Mouse (Mus musculus) T-helper 17 cell (primary cell): ENCODE measurements around the gene Akna.

Experiments
- in situ Hi-C, 2 experiments: fragments of 300-600 bp; cut with MboI, MseI; formaldehyde crosslinking; loops; 1 replicate in 1 of 2; 2 replicates in 1 of 2; pipeline ENCODE4 v1.15.1; 2025; ENCODE audit warnings: high pct_unique_total_duplicates in 2 of 2

The Akna gene

GRCm38 (mm10) chr4:63403040-63403959, at the start of gene Akna:
TSS of gene Akna (minus strand) at chr4:63403354.
- in situ Hi-C loops, result loop anchor here (5.0 to 10.0 kb wide), 2 partner anchors 94 to 452 kb away; partner anchors contain the start of gene Whrn (in 1 of the 2)

GRCm38 (mm10) chr4:63452555-63452954, 49.4 kb upstream of the Akna start:
- in situ Hi-C loops, result no loop called here

GRCm38 (mm10) chr4:63450551-63450950, 47.4 kb upstream of the Akna start:
- in situ Hi-C loops, result no loop called here

GRCm38 (mm10) chr4:63444362-63445066, 41.4 kb upstream of the Akna start:
- in situ Hi-C loops, result loop anchor here in 1 of 2 experiments (5.0 kb wide), 1 partner anchor 292 kb away; the partner anchor contains the start of gene Ambp

- in situ Hi-C loops, result no loop called here
These were observed 39.9 kb upstream of the Akna start for GRCm38 (mm10) chr4:63443101-63443500.

- in situ Hi-C loops, result no loop called here
These were observed 38.5 kb upstream of the Akna start for GRCm38 (mm10) chr4:63441616-63442015.

GRCm38 (mm10) chr4:63440262-63440661, 37.1 kb upstream of the Akna start:
- in situ Hi-C loops, result no loop called here

GRCm38 (mm10) chr4:63437968-63438367, 34.8 kb upstream of the Akna start:
- in situ Hi-C loops, result loop anchor here in 1 of 2 experiments (5.0 kb wide), 1 partner anchor 1236 kb away; no protein-coding TSS in a partner anchor

- in situ Hi-C loops, result loop anchor here in 1 of 2 experiments (5.0 kb wide), 1 partner anchor 1235 kb away; no protein-coding TSS in a partner anchor
These were observed 34.1 kb upstream of the Akna start for GRCm38 (mm10) chr4:63437119-63437815.

GRCm38 (mm10) chr4:63435402-63435801, 32.2 kb upstream of the Akna start:
- in situ Hi-C loops, result loop anchor here in 1 of 2 experiments (5.0 kb wide), 1 partner anchor 1233 kb away; no protein-coding TSS in a partner anchor

- in situ Hi-C loops, result no loop called here
These were observed 27.9 kb upstream of the Akna start for GRCm38 (mm10) chr4:63431098-63431497.

GRCm38 (mm10) chr4:63430357-63430756, 27.2 kb upstream of the Akna start:
- in situ Hi-C loops, result no loop called here

- in situ Hi-C loops, result no loop called here
These were observed 23.2 kb upstream of the Akna start for GRCm38 (mm10) chr4:63426308-63426707.

- in situ Hi-C loops, result no loop called here
These were observed 20.7 kb upstream of the Akna start for GRCm38 (mm10) chr4:63423811-63424210.

GRCm38 (mm10) chr4:63423231-63423630, 20.1 kb upstream of the Akna start:
- in situ Hi-C loops, result no loop called here

- in situ Hi-C loops, result no loop called here
These were observed 17.2 kb upstream of the Akna start for GRCm38 (mm10) chr4:63420143-63420920.

GRCm38 (mm10) chr4:63418270-63418669, 15.1 kb upstream of the Akna start:
- in situ Hi-C loops, result loop anchor here (5.0 to 10.0 kb wide), 3 partner anchors 69 to 517 kb away; no protein-coding TSS in a partner anchor

- in situ Hi-C loops, result loop anchor here (5.0 to 10.0 kb wide), 3 partner anchors 70 to 517 kb away; no protein-coding TSS in a partner anchor
These were observed 14.3 kb upstream of the Akna start for GRCm38 (mm10) chr4:63417318-63417957.

- in situ Hi-C loops, result loop anchor here (5.0 to 10.0 kb wide), 4 partner anchors 72 to 520 kb away; no protein-coding TSS in a partner anchor
These were observed 11.8 kb upstream of the Akna start for GRCm38 (mm10) chr4:63414951-63415350.

- in situ Hi-C loops, result loop anchor here (5.0 to 10.0 kb wide), 2 partner anchors 151 to 524 kb away; no protein-coding TSS in a partner anchor
These were observed 8.1 kb upstream of the Akna start for GRCm38 (mm10) chr4:63411222-63411621.
